Mouse (Mus musculus) neural tube, embryonic 10.5 days (tissue): Measurements from ENCODE around the gene Id2.

ENCODE experiments used
- DNase-seq: peaks from one replicate; pipeline ENCODE4 v3.0.0-alpha.2; 2017; ENCODE audit warnings: low spot score; ENCODE audit errors: extremely low spot score

Gene Id2

DNA sequence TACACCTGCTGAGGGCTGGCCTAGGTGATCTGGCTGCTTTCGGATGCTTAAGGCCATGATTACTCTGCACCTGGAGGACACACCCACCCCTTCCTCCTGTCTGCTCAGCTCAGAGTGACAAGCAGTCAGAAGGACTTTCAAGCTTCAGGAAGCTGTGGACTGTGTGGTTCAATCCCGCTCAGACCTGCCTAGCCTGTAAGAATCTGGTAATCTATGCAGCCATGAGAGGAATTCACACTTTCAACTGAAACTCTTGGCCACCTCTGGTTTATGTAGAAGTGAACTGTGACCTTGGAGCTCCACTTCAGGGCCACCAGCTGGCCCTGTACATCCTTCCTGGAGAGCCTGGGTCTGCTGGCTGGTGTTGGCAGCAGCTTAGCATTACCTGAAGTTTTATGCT lies 11.9 kb upstream of the Id2 start:
- no peak for DNase-seq

DNA sequence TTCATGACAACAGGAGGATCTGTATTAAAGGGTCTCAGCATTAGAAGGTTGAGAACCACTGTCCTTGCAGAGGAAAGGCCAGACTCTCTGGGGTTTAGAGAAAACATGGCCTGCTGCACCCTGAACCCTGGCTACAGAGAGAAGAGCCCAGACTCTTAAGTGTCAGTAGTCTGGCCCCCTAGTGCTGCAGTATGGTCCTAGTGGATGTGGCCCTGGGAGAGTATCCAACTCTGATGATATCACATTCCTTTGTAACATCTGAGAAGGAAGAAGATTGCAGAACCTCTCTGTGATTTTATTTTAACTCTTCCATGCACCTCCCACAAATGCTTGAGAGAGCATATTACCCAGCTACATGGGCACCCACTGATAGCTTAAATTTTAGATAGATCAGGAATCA lies 7.6 kb upstream of the Id2 start:
- no peak for DNase-seq

DNA sequence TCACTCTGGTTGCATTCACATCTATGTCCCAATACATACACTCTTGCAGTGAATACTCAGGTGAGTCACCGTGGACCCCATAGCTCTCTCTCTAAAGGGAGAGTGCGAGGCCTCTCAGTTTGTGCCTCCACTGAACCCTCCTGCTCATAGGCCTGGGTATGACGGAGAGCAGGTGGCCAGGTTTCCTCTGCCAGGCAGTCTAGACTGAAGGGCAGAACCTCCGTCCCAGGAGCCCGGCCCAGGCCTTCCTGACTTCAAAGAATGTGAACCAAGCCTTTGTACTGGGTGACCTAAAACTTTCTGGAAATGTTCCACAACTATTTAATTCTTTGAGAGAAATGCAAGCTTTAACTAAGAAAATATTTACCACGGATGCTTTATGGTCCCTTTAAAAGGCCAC lies 7.0 kb upstream of the Id2 start:
- no peak for DNase-seq

DNA sequence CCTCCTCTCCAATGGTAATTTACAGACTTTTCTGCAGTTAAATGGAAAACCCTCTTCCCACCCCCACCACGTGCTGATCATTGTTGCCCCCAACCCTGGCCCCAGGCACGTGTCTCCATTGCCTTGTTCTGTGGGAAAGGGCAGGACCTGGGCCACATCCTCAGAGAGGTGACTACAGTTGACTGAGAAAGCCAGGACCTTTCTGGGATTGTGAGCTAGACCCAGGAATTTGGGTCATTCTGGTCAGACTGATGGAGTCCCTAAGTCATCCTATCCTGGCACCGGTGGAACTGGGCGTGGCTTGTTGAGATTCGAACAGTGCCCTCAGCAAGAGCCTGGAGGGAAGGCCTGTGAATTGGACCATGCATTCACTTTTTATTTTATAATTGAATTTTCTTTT lies 4.4 kb upstream of the Id2 start:
- peak; percentile 62 for DNase-seq

DNA sequence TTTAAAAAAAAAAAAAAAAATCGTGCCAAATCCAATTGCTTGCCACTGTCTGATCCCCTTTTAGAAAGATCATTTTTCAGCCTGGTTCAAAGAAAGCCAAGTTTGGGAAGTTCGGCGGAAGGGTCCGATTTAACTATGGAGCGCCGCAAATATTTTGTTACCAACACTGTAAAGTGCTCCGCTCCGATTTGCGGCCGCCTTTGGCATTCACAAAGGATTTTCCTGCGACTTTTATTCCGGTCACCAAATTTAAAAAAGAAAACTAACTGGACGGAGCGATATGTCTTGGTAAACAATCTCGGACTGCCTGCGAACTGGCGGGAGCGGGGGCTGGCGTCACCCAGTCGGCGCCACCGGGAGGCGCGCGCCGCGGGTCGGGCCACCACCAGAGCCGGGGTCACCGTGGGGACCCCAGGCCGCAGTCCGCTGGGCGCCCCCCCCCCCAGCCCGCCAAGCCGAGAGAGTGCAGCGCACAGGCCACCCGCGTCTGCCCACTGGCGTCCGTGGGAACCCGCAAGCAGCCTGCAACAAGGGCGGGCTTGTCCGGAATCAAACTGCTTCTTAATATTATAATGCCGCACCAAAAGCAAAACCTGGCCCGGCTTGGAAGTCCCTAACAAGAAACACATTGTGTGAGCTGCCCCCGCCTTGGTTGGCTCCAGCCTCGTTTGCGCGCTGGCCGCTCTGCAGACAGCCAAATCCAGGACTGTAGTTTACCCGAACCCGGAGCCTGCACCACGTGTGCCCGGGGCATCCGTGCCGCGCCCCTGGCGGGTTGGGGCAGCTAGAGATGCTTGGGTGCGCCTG lies 3.7 kb upstream of the Id2 start:
- DNase-seq = peak; percentile 80

DNA sequence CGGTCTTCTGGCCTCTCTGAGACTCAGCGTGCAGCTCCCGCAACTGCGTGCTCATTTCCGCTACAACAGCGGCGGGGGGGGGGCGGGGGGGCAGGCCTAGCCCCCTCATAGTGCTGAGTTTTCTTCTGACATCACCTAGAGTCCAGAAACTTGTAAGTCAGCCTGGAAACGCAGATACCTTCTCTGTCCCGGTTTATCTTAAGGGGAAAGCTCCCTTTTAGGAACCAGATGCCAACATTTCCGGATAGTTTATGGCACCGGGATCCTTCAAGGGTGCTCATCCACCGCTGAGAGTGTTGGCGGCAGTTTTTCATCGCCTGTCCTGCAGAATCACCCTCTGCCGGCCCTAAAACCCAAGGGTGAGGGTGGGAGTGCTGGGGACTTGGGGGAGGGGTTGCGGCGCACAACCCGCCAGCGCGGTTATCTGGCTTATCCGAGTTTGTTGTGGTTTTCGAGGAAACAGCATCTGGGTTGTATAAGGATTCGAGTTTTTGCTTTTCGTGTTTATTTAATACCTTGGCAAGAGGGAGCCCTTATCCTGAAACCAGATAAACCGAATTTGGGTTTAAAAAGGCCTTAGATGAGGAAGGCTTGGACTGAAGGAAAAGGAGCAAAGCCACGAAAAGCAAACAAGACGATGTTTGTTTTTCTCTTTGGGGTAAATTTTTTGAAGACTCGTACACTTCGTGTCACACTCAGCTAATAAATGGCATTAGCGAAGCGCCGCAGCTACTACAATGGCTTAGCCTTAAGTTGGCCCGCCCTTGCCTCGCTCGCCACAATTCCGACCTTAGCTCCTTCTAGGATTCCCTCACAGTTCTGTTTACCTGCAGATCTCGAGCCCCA lies 2.8 kb upstream of the Id2 start:
- DNase-seq = peak; percentile 84

DNA sequence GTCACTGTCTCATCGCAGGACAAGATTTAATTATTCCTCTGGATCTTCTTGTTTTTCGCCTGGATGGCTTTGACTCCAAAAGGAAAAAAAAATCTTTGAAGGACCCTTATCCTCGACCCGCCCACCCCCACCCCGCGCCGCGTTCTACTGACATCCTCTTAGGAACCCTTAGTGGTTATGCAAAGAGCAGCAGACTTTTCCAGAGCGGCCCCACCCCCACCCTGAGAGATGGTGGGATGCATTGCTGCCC lies 2.3 kb upstream of the Id2 start:
- DNase-seq = no peak

DNA sequence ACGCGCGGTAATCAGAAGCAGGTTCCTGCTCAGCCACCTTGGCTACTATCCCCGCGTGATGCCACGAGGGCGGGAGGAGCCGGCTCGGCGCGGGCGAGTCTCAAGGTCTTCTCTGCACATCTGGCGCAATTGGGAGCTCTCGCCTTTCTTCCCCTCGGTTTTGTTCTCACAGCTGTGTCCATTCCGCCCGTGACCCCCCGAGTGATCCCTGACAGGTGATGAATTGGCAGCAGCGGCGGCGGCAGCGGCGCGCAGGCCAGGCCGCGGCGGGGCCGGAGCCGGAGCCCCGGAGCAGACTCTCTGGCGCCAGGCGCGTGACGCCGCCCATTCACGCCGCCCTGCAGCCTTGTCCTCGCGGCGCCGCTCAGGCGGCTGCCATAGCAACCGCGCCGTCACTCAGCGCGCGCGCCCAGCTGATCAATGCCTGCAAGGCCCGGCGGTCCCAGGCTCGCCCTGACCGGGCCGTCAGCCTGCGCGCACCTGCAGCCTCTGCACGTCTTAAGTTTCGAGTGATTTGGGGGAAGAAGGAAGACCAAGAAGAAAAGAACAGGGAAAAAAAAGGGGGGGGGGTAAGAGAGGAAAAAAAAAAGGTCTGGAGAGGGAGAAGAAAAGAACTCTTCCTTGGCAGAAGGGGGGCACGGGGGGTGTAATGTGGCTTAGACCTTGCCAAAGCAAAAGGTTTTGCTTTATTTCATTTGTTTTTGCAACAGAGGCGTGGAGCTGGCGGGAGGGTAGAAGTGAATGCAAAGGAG lies 1.8 kb upstream of the Id2 start:
- peak; percentile 96 for DNase-seq

DNA sequence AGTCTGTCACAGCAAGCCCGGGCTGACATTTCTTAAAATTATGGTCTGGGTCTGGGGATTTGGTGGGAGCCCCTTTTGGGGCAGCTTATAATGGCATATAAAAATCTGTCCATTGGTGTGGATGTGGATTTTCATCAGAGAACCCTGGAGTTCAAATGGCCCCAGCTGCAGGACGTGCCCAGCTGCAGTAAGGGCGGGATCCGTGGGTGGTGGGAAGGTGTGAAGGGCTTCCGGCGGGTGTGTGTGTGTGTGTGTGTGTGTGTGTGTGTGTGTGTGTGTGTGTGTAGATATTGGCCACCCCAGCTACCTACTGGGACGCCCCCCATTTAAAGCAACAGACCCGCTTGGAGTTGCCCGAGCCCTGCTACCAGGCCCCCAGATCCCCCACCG lies 1.2 kb upstream of the Id2 start:
- no peak for DNase-seq

DNA sequence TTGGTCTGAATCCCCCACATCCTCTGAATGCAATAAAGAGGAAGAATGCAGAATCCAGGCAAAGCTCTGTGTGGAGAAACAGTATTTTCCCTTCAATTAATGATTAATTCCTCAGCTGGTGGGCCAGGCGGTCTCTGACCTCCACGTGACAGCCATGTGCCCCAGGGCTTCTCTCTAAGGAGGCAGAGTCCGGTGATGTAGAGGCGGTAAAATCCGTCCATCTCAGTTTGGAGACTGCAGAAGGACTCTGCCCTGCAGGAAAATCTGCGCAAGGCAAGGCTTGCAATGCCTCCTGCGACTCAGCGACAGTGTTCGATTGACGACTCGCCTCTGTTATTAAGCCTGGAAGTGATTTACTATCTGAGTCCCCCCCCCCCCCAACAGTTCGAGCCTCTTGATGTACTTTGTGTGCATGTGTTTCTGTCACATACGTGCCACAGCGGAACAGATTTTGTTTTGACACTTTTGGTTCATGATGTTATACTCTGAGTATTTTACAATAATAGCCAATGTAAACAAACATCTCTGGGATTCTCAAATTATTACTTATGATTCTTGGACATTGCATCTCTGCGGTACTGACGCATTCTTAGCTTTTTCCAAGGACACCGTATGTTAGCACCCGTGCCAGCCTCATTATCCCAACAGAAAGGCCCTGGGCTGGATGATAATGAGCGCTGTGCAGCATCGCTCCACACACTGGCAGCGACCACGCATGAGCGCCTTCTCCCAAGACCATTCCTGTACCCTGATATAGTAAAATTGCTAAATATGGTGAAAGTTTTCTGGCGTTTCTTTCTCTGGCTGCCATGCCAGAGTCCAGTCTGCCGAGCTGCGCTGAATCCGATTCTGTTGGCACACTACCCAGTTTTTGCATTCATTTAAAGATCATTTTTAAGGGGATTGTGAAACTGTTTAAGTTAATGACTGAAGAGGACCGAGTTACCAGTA lies 545 bp upstream of the Id2 start:
- DNase-seq = peak; percentile 79

DNA sequence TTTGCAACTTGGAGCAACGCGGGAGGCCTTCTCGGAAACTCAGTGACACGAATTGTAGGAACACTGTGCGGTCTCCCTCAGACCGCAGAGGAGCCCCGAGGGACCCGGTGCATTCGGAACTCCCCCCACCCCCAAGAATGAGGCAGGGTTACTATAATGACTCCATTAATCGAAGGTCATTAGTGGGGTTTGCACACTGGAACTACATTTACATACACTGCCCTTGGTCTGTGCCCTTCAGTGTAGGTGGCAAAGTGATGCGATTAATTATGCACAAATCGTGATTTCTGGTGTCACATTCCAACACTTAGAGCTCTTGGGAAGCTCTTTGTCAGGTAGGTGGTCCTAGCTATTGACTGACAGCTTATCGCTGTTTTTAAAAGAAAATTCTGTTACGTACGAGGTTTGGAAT lies 294 bp downstream of the Id2 start:
- no peak for DNase-seq

DNA sequence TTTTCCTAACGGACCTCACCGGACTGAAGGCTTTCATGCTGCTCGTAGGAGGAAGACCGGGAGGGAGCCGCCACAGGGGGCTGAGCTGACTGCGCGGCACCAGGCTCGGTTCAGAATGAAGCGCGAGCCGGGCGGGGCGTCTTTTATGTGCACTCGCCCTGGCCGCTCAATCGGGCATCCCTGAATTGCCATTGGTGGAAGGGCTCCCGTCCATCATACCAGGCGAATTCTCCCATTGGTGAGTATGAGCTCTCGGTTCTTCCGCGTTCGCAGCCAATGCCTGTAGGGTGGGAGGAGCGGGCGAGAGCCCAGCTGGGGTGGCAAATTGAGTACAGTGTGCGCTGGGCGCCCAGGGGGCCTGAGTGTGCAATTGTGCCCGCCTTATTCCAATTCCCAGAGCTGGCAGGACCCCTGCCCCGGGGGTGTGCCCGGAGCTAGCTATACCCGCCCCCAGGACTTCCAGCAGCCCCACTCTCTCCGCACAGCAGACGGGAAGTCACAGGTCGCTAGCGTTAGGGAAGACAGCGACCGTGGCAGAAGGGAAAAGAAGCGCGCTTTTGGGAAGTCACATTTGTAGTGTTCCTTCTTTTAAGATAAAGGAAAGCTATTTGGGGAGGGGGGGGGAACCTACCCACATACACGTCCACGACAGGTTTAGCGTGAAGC lies 833 bp downstream of the Id2 start:
- DNase-seq = peak; percentile 97

DNA sequence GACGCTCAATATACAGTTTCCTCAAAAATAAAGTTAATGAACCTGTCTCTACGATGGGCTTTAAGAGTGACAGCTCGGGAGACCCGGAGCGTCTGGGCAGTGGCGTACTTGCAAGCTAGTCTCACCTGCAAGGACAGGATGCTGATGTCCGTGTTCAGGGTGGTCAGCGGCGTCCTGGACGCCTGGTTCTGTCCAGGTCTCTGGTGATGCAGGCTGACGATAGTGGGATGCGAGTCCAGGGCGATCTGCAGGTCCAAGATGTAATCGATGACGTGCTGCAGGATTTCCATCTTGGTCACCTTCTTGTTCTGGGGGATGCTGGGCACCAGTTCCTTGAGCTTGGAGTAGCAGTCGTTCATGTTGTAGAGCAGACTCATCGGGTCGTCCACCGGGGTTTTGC lies 1.4 kb downstream of the Id2 start:
- DNase-seq = no peak

DNA sequence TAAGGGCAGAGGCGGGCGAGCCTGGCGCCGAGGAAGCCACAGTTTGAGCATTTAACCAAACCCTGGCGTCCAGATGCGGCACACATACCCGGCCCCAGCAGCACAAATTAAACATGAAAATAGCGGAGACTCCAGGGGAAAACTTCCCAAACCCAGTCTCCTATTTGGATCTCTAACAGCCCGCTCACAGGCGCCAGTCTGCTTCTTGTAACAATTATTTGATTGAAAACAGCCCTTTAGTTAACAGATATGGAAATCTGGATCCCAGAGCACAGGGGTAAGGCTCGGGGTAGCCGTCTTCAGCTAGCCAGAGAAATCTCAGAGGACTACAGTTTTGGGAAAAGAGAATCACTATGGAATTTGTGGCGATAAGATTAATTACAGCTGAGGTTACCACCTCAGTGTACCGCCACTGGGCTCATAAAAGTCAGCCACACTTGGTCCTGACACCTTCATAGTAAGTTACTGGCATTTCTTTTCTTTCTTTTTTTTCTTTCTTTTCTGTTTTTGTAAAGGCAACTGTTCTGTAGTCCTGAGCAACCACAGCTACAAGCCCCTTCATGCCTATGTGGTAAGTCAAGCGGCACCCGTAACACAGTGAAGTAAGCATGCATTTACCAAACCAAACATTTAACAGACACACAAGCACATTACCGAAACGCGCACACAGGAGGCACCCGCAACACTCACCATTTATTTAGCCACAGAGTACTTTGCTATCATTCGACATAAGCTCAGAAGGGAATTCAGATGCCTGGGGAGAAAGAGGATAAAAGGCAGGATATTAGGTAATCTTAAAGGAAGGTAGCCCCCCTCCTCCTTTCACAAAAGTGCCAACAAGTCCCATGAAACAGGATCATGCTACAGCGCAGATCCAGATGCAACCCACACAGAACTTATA lies 2.1 kb downstream of the Id2 start:
- peak; percentile 49 for DNase-seq

DNA sequence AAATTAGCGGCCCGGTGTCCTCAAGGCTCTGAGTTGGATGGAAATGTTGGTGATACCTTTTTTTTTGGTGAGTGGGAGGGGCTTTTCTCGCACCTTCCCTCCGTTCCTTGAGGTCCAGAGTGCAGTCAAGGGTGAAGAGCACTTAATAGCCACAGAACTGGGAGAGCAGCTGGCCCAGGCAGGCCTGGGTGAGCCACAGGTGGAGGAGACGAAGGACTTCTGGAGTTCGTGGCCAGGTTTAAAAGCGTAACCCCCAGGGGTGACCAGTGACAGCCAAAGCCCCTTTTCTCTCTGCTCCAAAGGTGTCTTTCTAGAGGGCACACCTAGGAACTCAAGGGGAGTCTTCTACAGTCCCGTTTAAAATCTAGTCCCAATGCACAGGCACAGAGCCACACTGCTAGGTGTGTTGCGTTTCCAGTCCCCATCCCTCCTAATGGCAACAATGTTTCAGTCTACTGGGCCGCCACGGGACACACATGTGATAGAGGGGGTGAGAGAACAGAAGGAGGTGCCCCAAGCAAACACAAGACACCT lies 3.6 kb downstream of the Id2 start:
- DNase-seq = peak; percentile 47

DNA sequence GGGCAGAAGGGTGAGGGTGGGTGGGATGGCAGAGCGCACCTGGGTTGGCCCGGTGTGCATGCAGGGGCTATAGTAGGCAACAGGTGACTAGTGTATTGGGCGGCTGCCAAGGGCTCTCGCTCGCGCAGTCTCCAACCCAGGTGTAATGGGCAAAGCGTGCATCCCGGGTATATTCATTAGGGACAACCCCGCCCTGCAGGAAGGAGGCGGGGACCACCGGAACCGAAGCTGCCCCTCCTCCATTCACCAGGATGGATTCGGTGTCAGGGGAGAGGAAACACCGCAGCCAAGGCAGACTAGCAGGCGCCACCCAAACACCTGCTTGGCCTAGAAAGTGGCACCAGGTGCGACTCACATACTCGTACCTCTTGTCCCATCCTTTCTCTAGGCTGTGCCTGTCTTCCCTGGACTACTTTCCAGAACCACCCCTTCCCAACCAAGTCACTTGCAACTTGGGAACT lies 4.2 kb downstream of the Id2 start:
- DNase-seq = no peak

DNA sequence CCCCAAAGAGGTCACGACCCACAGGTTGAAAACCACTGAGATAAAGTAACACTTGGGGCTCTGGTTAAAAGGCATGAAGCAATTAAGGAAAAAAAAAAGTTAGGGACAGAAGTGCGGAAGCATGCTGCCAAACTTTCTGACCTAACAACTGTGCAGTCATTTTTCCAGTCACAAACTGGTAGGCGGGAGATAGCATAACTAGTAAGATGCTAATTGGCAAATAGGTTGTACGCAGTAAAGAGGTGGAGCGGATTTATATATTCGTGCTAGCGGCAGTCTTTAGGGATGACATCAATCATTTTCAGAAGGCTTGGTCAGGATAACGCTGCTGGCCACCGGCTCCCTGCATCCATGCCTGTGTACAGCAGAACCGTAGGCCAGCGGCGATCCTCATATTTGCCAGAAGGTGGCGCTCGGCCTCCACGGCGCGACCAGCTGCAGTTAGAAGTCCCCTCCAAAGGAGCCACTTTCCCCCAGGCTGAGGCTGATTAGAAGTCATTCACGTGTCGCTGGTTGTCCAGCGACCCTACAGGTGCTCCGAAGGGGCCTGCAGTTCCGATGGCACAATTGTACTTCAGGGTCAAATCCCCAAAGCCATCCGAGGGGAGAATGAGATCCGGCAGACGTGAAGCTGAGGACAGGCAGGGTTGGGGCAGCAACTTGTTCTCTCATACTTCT lies 4.8 kb downstream of the Id2 start:
- peak; percentile 93 for DNase-seq

DNA sequence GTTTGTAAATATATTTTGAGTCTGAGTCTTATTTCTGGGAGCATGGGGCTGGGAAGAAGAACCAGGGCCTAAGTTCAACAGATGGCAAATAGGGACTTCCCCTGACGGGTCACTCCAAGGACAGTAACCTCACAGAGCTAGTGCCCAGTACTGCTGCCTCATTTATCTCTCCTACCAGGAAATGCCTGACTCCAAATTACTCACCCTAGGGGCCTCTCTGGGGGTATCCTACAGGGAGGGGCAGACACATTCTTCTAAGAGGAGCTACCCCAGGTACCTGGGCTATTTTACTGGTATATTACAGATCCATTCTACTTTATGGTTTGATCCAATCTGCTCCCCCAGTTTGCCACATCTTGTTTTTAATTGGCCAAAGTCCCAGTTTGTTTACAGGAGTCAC lies 7.5 kb downstream of the Id2 start:
- DNase-seq = no peak

DNA sequence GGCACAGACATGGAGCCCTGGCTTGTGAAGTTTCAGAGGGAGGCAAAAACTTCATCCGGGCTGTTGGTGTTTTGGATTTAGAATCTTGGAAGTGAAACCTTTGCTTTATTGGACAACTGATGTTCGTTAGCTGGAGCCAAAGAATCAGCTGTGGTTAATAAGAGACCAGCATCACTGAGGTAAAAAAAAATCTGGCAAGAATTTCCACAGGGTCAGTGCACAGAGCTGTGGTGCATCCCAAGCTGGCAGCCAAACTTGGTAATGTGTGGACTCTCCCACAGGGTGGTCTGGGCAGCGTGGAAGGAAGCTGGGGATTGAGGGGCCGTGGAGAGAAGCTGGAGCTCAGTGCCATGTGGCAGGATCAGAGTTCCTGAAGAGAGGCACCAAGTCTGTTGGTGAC lies 10.0 kb downstream of the Id2 start:
- no peak for DNase-seq
